Mouse (Mus musculus) macrophage (primary cell): ENCODE results near the gene Gm17428. TPM values are rescaled to one million over a fixed set of nuclear protein-coding genes. Genes with fewer than 3 reads are reported as not detected.
"Not testable (repeated sequence)": the region's sequence is repeated elsewhere in the genome, so short reads cannot be mapped to it uniquely, and the experiment has no call there.

Experiments
- H3K27ac ChIP-seq: fragments of 350-480 bp; formaldehyde crosslinking; 2 replicates; pipeline ENCODE4 v1.9.0; 2021
- H3K36me3 ChIP-seq: fragments of 350-480 bp; formaldehyde crosslinking; 2 replicates; pipeline ENCODE4 v1.9.0; 2021; ENCODE audit errors: inconsistent target
- H3K4me3 ChIP-seq: fragments of 350-480 bp; formaldehyde crosslinking; 2 replicates; pipeline ENCODE4 v1.9.0; 2021; ENCODE audit errors: inconsistent target
- H3K79me2 ChIP-seq: fragments of 350-480 bp; formaldehyde crosslinking; 2 replicates; pipeline ENCODE4 v1.9.0; 2021; ENCODE audit errors: inconsistent target
- WGBS: methylation state at CpG from one replicate; pipeline ENCODE4 v1.1.7; 2026; ENCODE audit warnings: inconsistent platforms; ENCODE audit not compliant: missing documents; 5-methylcytosine and 5-hydroxymethylcytosine counted together
- polyA plus RNA-seq: library from polyadenylated mRNA; stranded (reverse); fragments of 250-400 nt; gene quantifications from 3 replicates; pipeline ENCODE4 v1.2.4, GENCODE M21; 2018; ENCODE audit warnings: inconsistent platforms

The Gm17428 gene
- polyA plus RNA-seq, 1 experiment from 2014 or later, result not detected

DNA sequence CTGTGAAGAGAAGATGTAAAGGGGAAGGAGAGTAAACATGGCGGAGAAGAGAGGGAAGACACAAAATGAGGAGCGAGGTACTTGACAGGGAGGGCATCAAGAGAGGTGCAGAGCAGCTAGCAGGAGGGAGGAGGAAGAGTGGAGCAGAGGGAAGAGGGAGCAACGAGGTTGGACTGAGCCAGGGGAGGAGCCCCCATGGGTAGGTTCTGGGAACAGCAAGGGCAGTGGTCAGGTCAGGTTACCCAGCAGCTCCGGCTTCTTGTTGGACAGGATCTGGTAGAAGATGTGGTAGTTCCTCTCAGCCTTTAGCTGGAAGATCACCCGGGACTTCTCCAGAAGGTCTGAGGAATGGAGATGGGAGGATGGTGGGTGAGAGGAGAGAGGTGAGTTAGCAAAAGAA is 15.2 kb upstream of the Gm17428 start:
- WGBS, result 88% methylated on average over 5 of the region's 5 CpGs
- H3K79me2 ChIP-seq, result no peaks in the 10 kb centered on the region
- no peaks in the 10 kb centered on the region for H3K36me3 ChIP-seq
- no peak overlapping the region for H3K4me3 ChIP-seq
- no peak overlapping the region for H3K27ac ChIP-seq

GRCm38 (mm10) chr14:54962714-54963113 is 14.0 kb upstream of the Gm17428 start:
- H3K79me2 ChIP-seq, result no peaks in the 10 kb centered on the region
- H3K4me3 ChIP-seq, result no peak overlapping the region
- no peak overlapping the region for H3K27ac ChIP-seq
- 95% methylated on average over 7 of the region's 7 CpGs for WGBS
- H3K36me3 ChIP-seq, result no peaks in the 10 kb centered on the region

- no peak overlapping the region for H3K27ac ChIP-seq
- no peaks in the 10 kb centered on the region for H3K79me2 ChIP-seq
- no peak overlapping the region for H3K4me3 ChIP-seq
- 91% methylated on average over 11 of the region's 11 CpGs for WGBS
- no peaks in the 10 kb centered on the region for H3K36me3 ChIP-seq
Observed at GRCm38 (mm10) chr14:54963727-54964126, 13.0 kb upstream of the Gm17428 start.

GRCm38 (mm10) chr14:54965044-54965443 is 11.7 kb upstream of the Gm17428 start:
- WGBS, result 89% methylated on average over 15 of the region's 15 CpGs
- H3K36me3 ChIP-seq, result no peaks in the 10 kb centered on the region
- H3K4me3 ChIP-seq, result no peak overlapping the region
- H3K27ac ChIP-seq, result no peak overlapping the region
- no peaks in the 10 kb centered on the region for H3K79me2 ChIP-seq

- no peaks in the 10 kb centered on the region for H3K36me3 ChIP-seq
- 73% methylated on average over 6 of the region's 6 CpGs for WGBS
- H3K4me3 ChIP-seq, result no peak overlapping the region
- H3K79me2 ChIP-seq, result no peaks in the 10 kb centered on the region
- no peak overlapping the region for H3K27ac ChIP-seq
Observed at GRCm38 (mm10) chr14:54965631-54966030, 11.1 kb upstream of the Gm17428 start.

GRCm38 (mm10) chr14:54966320-54966977 is 10.3 kb upstream of the Gm17428 start, which contains the start of gene Myh6:
Gene Myh6 (minus strand): TSS chr14:54966927.
- no peaks in the 10 kb centered on the region for H3K79me2 ChIP-seq
- WGBS, result 86% methylated on average over 7 of the region's 7 CpGs
- no peak within 1 kb of the TSS for H3K27ac ChIP-seq
- no peak within 1 kb of the TSS for H3K4me3 ChIP-seq
- no peaks in the 10 kb centered on the region for H3K36me3 ChIP-seq

DNA sequence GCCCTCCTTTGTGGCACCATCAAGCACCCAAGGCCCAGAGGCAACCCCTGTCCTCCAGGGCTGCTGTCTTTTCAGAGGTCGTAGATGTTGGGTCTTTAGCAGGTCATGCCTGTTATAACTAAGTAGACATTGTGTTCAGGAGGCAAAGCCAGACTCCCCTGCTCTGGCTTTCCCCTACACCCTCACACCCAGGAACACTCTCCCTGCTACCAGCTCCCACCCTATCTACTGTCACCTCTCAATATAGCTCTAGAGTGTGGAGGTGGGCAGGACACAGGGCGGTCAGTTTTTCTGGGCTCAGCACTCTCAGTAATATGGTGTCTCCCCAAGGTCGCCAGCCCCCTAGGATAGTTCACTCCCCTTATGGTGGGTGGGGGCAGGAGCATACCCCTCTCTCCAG is 8.9 kb upstream of the Gm17428 start:
- Histone ChIP-seq H3K36me3 (no peaks in the 10 kb centered on the region), H3K79me2 (no peaks in the 10 kb centered on the region), H3K27ac (no peak overlapping the region), H3K4me3 (no peak overlapping the region)
- WGBS, result 85% methylated on average over 3 of the region's 3 CpGs

- no peaks in the 10 kb centered on the region for H3K79me2 ChIP-seq
- no peak overlapping the region for H3K27ac ChIP-seq
- H3K4me3 ChIP-seq, result no peak overlapping the region
- no peaks in the 10 kb centered on the region for H3K36me3 ChIP-seq
Observed at GRCm38 (mm10) chr14:54968344-54968743, 8.4 kb upstream of the Gm17428 start.

GRCm38 (mm10) chr14:54972786-54973185 is 3.9 kb upstream of the Gm17428 start:
- WGBS, result 85% methylated on average over 5 of the region's 11 CpGs
- not testable (repeated sequence) for H3K79me2 ChIP-seq, H3K36me3 ChIP-seq, H3K4me3 ChIP-seq, H3K27ac ChIP-seq

- no peak overlapping the region for H3K4me3 ChIP-seq
- 80% methylated on average over 6 of the region's 6 CpGs for WGBS
- H3K79me2 ChIP-seq, result no peaks in the 10 kb centered on the region
- no peak overlapping the region for H3K27ac ChIP-seq
- H3K36me3 ChIP-seq, result no peaks in the 10 kb centered on the region
Observed at GRCm38 (mm10) chr14:54974068-54974791, 2.5 kb upstream of the Gm17428 start.

DNA sequence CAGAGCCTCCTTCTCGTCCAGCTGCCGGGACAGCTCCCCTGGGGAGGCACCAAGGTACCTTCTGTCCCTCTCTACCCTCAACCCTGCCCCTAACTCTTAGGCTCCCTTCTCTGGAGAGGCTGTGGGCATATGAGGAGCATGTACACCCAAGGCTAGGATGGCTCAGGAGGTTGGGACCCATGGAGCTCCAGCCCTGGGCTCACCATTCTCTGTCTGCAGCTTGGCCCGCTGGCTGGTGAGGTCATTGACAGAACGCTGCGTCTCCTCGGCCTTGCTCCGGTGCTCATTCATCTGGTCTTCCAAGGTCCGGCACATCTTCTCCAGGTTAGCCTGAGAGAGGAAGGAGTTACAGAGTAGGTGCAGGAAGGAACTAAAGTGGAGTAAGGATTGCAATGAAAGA is 1.9 kb downstream of the Gm17428 start:
- WGBS, result 95% methylated on average over 8 of the region's 8 CpGs
- Histone ChIP-seq H3K79me2 (no peaks in the 10 kb centered on the region), H3K36me3 (no peaks in the 10 kb centered on the region), H3K27ac (no peak overlapping the region), H3K4me3 (no peak overlapping the region)

DNA sequence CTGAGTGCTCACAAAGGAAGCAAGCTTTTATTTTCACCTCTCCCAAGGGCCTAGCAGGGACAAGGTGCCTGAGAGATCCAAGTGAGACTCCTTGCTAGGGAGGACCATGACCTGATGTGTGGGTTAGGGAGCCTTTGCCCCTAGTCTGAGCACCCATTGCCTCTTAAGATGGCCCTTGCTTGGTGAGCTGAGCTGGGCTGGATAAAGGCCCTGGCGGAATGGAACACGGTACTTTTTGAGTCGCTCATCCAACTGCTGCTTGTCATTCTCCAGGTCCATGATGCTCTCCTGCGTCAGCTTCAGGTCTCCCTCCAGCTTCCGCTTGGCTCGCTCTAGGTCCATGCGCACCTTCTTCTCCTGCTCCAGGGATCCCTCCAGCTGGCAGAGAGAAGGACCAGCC is 5.2 kb downstream of the Gm17428 start:
- no peaks in the 10 kb centered on the region for H3K79me2 ChIP-seq
- H3K36me3 ChIP-seq, result no peaks in the 10 kb centered on the region
- H3K4me3 ChIP-seq, result no peak overlapping the region
- 95% methylated on average over 7 of the region's 7 CpGs for WGBS
- H3K27ac ChIP-seq, result no peak overlapping the region

GRCm38 (mm10) chr14:54988350-54988874 is 11.7 kb downstream of the Gm17428 start:
- 96% methylated on average over 8 of the region's 9 CpGs for WGBS
- H3K36me3 ChIP-seq, H3K79me2 ChIP-seq, H3K4me3 ChIP-seq, H3K27ac ChIP-seq: not testable (repeated sequence)

DNA sequence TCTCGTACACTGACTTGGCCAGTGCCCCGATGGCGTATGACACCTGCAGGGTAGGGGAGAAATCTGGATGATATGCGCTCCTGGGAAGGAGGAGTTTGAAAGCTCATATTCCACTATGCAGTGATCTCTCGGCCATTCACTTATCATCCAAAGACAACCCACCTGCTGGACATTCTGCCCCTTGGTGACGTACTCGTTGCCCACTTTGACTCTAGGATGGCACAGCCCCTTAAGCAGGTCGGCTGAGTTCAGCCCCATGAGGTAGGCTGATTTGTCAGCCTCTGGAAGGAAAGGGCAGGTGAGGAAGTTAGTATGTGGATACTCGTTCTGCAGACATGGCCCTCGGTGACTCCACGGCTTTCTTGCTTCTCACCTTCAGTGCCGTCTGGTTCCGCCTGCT is 12.1 kb downstream of the Gm17428 start:
- no peak overlapping the region for H3K27ac ChIP-seq
- no peaks in the 10 kb centered on the region for H3K79me2 ChIP-seq
- no peaks in the 10 kb centered on the region for H3K36me3 ChIP-seq
- WGBS, result 88% methylated on average over 13 of the region's 13 CpGs
- no peak overlapping the region for H3K4me3 ChIP-seq

- WGBS, result 89% methylated on average over 8 of the region's 8 CpGs
- Histone ChIP-seq H3K27ac (no peak overlapping the region), H3K4me3 (no peak overlapping the region), H3K79me2 (no peaks in the 10 kb centered on the region), H3K36me3 (no peaks in the 10 kb centered on the region)
Observed at GRCm38 (mm10) chr14:54989886-54990441, 13.2 kb downstream of the Gm17428 start.
